Mouse (Mus musculus) ES-Bruce4 (cell line): ENCODE results near the gene Kif1c.

Source experiments
- CTCF ChIP-seq: IDR thresholded peaks from one replicate; pipeline ENCODE4 v1.8.1; 2011; ENCODE audit warnings: low read depth, low read length
- EP300 ChIP-seq: IDR thresholded peaks from 2 replicates; pipeline ENCODE4 v1.6.1; 2011; ENCODE audit warnings: low read depth, low read length; ENCODE audit not compliant: insufficient read depth

DNA sequence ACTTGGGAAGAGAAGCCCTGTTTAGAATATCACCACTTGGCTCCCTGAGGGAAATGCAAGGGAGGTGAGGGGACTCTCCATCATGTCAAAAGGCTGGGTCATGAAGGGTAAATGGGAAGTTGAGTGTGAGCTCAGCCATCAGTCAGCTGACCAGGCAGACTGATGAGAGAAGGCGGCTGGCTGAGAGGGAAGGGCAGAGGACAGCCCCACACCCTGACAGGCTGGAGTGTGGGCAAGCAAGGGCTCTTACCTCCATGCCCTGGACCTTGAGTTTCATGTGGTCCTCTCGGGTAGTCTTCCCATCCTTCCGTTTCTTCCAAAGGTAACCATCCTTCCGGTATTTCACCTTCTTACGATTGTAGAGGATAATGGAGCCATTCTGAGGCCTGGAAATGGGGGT, 16.7 kb upstream of the Kif1c start:
- TF ChIP-seq CTCF (no peak), EP300 (no peak)
